Mouse (Mus musculus): ENCODE data around the gene Casp9. TPM values are rescaled to one million over a fixed set of nuclear protein-coding genes. Genes with fewer than 3 reads are reported as not detected.
"Not testable (repeated sequence)": the region's sequence is repeated elsewhere in the genome, so short reads cannot be mapped to it uniquely, and the experiment has no call there.

Gene Casp9
- total RNA-seq (2015) (14.9 and 16.3 TPM in 2 replicates), total RNA-seq (2017) (17.3 and 22.1 TPM in 2 replicates)

DNA sequence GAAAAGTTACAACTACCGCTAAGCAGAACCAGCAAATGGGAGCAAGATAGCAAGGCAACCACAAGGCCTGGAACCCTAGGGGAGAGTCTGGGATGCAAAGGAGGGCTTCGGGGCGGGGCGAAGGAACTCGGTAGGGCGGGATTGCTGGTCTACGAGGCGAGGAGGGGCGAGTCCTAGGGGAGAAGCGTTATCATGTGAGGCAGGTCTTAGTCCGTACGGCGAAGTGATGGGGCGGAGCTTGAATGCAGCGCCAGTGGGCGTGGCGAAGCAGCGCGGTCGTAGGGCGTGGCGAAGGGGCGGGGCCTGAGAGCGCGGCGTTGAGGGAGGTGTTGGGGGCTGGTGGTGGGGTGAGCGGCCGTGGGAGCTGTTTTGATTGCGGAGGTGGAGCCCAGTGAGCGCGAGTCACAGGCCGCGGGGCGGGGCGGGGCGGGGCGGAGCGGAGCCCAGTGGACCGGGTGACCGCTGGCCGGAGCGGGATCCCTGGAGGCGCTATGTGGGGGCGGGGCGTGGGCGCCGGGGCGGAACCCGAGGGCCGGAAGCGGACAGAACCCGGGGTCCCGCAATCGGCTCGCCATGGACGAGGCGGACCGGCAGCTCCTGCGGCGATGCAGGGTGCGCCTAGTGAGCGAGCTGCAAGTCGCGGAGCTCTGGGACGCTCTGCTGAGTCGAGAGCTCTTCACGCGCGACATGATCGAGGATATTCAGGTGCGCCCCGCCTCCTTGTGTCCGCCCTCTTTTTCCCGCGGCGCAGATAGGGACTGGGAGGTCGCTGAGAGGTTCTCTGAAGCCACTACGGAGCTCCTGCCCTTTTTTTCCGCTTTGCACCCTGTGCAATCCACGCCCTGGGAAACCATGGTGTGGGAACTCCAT lies at the start of gene Casp9:
Gene Casp9, plus strand, starts transcription at position 331 of the 870 bp plus-strand sequence.
- peak; percentile 70 for ATAC-seq (ENCODE audit: poor library complexity, severe bottlenecking)

DNA sequence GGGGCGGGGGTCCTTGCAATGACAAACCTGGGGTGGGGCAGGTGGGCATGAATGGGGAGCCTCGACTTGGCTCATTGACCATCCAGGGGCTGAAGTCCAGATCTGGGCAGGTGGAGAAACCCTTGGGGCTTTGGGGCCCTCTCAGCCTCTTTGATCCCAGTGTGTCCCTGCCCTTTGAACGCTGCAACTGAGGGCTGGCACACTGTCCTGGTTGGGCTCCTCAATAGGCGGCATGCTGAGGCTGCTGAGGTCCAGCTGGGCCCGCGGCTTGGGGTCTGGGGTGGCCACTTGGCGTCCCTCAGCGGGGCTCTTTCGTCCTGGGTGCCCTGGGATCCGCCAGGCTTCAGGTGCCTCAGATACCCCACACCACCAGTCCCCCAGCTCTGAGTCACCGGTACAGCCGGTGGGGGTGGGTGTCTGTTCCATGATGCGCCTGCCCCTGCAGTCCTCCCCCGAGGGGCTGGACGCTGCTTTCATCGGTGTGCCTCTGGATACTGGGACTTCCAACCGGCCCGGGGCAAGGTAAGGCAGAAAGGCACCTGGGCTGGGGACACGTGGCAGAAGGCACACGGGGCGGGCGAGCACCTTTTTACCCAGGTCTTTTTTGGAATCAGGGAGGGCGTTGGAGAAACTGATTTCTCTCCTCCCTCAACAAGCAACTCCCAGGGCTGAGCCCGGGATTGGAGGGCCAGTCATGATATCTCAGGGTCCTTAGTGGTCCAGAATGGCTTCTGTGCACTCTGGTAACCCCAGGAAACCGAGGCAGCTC lies 46.6 kb upstream of the Casp9 start, which contains the start of gene Agmat:
Gene Agmat, plus strand, starts transcription at position 95 of the 769 bp plus-strand sequence.
- ATAC-seq (ENCODE audit: poor library complexity, severe bottlenecking): no peak

DNA sequence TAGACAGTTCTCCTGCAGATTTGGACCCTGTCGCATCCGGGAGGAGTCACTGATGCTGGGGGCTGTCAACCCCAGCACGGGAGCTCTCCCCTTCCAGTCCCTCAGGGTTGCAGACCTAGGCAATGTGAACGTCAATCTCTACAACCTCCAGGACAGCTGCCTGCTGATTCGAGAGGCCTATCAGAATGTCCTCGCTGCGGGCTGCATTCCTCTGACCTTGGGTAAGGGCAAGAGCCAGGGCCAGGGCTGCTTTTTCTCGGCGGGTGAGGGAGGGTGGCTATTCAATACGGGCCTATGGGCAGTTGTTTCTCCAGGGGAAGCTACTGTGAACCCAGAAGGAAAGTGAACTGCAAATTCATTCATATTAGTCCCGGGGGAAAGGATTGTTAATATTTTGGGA lies 43.9 kb upstream of the Casp9 start:
- no peak for ATAC-seq (ENCODE audit: poor library complexity, severe bottlenecking)

DNA sequence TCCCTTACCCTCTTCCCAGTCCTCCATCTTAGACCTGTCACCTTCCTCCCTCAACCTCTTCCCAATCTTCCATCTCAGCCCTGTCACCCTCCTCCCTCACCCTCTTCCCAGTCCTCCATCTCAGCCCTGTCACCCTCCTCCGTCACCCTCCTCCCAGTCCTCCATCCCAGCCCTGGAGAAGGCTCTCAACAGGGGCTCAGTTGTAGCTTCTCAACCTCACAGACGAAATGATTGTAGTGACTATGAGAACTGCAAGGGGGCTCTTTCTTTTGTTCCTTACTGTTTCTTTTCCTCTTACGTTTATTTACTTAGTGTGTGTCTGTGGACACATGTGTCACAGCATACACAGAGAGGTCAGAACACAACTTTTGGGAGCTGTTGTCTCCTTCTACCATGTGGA lies 42.6 kb upstream of the Casp9 start:
- no peak for ATAC-seq (ENCODE audit: poor library complexity, severe bottlenecking)

DNA sequence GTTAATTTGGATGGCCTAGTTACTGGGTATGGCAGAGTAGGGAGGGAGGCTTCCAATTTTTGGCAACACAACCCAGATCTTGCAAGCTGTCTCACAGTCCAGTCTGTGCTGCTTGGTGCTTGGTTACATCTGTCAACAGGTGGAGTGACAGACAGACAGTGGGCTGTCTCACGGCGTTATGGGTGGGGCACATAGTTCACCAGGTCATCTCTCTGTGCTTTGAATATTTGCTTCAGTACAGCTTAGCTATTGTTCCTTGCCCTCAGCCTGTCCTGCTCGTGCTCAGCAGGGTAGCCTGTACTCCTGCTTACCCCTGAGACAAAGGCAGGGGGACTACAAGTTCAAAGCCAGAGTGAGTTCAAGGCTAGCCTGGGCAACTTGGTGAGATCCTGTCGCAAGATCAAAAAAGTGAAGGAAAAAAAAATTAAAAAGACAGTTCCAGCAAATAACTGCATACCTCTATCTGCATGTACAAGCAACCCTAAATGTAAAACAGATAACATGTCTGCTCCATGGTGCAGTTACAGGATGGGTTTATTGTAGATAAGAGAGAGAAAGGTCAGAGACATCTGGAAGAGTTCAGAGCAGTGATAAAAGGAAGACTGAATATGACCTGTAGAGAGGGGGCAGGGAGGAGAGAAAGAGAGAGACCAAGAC lies 41.9 kb upstream of the Casp9 start:
- peak; percentile 54 for ATAC-seq (ENCODE audit: poor library complexity, severe bottlenecking)

DNA sequence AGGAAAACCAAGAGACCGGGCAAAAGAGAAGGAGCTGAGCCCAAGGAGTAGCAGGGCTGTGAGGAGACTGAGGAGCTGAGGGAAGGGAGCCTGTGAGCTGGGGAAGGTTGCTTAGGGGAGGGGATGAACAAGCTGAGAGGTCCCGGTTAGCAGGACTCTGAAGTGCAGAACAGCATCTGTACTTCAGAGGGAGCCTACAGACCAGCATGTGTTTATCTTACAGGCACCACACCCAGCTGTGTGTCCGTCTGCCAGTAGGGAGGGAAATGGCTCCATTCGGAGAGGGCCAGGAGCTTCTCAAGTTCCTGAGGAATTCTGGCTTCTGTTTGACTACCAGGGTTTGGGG lies 41.4 kb upstream of the Casp9 start:
- ATAC-seq (ENCODE audit: poor library complexity, severe bottlenecking): peak; percentile 35; the same call in 1 of the 2 replicates

DNA sequence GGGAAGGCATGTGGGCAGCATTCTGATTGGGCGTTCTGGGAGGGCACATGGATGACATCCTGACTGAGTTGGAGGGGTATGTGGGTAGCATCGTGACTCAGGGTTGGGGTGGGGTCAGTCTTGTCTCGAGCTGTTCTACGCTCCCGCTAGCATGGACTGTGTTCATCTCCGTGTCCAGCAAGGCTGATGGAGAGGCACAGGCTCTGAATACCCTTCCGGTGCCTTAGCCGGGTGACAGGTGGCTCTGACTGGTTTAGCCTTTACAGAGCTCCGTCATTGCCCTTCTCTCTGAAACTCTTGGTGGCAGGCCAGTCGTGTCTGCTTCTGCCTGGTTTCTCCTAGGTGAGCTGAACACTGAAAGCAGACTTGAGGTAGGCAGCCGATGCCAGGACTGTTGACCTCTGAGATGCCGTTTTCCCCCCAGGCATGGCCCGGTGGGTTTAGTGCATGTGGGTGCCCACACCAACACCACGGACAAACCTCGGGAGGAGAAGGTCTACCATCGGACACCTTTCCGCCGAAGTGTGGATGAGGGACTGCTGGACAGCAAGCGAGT lies 38.0 kb upstream of the Casp9 start:
- ATAC-seq (ENCODE audit: poor library complexity, severe bottlenecking): no peak

DNA sequence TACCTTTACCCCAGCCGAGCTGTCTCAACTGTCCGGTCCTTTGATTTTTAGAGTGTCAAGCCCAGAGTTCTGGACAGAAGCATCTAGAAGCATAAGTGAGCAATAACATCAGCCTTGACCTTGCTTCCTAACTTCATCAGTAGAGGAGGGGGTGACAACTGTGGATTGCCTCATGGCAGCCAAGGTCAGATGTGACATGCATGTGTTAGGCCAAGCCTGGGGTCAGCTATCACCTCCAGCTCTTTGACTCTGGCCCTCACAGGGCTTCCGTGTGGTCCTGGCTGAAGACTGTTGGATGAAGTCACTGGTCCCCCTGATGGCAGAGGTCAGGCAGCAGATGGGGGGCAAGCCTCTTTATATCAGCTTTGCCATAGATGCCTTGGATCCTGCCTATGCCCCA lies 36.3 kb upstream of the Casp9 start:
- no peak for ATAC-seq (ENCODE audit: poor library complexity, severe bottlenecking)

DNA sequence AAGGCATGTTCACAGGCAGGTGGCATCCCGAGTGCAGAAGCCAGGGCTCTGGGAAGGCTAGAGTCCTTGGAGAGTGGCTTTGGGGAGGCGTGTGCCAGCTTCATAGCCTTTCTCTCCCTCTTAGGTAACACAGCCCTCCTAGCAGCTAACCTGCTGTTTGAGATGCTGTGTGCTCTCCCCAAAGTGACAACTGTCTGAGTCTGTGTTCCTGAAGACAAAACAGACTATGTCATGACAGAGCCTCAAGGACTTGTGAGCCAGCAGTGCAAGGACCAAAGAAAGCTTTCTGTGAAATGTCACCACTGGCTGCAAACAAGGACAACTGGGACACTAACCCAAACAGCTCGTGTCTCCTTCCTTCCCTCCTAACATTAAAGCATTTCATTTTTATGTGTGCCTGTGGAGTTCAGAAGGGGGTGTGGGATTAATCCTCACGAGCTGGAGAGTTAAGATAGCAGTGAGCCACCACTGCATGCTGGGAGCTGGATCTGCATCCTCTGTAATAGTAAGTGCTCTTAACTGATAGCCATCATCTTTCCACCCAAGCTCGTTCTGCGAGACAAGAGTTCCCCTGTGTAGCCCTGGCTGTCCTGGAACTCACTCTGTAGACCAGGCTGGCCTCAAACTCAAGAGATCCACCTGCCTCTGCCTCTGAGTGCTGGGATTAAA lies 34.4 kb upstream of the Casp9 start:
- ATAC-seq (ENCODE audit: poor library complexity, severe bottlenecking): no peak

DNA sequence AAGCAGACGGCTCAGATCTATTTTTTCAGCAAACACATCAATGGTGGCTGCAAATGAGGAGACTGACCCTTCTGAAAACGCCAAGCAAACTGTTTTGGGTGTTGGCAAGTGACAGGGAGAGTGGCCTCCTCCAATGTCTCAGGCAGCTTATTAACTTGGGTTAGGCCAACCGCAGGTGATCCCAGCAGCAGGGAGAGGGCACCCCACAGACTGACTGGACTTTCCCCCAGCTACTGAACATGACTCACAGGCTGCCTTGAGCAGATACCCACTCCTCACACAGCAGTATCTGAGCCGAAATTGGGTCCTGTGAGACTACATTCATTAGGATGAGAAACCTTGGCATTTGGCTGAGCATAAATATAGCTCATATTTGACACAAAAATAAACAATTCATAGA lies 32.5 kb upstream of the Casp9 start:
- no peak for ATAC-seq (ENCODE audit: poor library complexity, severe bottlenecking)

DNA sequence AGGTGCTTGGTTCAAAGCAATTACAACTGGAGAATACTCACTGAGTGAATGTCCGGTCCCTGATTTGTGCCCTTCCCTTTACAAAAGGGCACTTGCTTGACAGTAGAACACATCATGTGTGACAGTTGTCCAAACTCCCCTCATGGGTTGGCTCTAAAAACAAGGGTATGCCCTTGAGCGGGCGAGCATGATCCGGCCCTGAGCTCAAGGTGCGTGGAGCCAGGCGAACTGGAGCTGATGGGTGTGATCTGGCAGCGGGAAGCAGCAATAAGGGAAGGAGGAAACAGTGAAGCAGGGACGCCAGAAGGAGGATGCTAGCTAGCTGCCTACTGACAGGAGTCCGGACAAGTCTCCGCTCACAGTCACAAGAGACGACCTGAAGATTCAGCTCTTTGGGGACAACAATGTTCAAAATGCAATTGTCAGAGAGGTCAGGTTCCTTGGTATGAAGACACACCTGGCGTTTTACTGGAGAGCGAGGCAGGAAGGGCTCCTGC lies 31.3 kb upstream of the Casp9 start:
- no peak for ATAC-seq (ENCODE audit: poor library complexity, severe bottlenecking)

DNA sequence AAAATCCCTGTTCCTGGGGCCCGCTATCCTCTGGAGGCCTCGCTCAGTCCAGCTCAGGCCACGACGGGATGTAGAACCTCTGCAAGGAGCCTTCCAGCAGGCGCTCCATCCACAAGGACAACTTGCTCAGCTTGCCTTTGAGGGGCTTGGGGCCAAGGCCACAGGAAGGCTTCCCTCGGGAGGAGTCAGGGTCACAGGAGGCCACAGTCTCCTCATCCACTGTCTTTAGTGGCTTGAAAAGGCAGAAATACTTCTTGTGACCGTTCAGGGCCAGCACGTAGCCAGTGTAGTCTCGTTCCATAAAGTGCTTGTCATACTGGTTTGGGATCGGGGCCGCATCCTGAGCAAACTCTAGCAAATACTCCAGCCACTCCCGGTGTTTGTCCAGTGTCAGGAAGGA lies 29.9 kb upstream of the Casp9 start:
- no peak for ATAC-seq (ENCODE audit: poor library complexity, severe bottlenecking)

DNA sequence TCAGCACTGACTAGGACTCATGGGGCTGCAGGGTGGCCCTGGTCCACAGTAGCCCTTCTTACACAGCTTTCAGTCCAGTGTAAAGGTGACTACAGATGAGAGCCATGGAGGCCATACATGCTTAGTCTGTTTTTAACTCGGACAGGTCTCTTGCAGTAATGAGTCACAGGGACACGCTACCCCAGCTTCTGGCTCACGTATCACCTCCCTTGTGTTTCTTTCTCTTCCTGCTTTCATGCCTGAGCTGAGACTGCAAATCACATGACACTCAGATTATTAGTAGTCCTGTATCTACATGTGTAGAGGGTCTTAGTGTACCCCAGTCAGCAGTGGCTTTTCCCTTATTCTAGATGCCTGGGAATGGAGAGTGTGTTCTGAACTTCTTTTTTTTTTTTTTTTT lies 28.4 kb upstream of the Casp9 start:
- no peak for ATAC-seq (ENCODE audit: poor library complexity, severe bottlenecking)

DNA sequence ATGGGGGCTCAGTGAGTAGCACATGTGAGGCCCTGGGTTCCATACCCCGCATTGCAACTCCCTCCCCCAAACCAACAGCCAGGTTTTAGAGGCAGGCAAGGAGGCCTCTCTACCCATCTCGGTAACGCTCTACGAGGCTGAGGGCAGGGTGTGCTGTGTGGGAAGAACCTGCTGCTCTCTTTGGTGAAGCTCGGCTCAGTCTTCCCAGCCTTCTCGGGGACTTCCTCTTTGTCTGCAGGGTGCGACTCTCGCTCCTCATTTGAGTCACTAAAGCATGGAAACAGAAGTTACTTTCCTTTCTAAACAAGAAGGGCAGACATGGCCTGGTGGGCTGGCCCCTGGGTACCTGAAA lies 27.1 kb upstream of the Casp9 start:
- peak; percentile 82 for ATAC-seq (ENCODE audit: poor library complexity, severe bottlenecking)

DNA sequence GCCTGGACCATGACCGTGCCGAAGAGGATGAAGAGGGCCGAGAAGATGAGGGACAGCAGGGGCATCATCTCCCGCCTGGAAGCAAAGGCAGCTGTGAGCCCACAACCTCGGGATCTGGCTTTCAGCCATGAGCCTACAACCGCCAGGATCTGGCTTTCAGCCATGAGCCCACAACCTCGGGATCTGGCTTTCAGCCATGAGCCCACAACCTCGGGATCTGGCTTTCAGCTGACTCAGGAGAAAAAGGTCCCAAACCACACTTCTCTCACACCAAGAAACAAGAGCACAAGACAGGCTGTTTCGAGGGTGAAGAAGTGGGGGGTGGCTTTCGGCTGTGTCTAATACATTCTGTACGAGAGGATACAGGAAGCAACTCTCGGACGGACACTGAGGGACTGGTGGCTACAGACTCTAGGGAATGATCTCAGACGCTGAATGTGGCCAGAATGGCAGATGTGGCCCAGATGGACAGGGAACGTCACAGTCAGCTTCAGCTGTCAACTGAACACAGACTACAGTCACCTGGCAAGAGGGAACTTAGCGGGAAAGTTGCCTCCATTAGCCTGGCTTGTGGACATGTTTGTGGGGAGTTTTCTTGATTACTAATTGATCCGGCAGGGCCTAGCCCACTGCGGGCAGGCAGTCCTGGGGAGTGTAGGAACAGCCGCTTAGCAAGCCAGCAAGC lies 26.6 kb upstream of the Casp9 start:
- no peak for ATAC-seq (ENCODE audit: poor library complexity, severe bottlenecking)

DNA sequence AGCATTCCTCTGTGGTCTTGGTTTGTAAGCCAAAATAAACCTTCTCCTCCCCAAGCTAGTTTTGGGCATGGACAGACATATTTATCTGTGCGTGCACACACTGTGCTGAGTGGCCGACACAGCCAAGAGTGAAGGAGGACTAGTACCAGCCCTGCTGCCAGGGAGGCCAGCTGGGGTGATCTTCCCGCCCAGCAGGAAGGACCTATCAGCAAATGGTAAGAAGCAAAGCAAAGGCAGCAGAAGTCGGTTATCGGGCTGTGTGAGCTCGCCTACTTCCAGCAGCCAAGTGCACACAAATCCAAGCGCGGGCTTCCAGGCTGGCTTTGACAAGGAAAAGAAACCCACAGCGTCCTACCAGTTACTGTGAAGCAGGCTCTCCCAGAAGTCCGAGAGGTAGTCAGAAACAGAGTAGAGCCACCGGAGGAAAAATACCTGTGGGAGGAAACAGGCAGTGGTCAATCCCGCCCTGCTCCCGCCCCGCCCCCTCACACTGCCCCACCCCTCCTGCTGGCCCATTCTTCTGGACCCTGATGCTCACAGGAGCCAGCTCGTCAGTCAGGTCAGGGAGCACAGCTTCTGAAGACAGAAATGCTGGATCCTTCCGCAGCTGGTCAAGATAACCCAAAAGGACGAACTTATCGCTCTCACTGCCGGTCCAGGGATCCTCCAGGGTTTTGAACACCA lies 25.9 kb upstream of the Casp9 start:
- no peak for ATAC-seq (ENCODE audit: poor library complexity, severe bottlenecking)

DNA sequence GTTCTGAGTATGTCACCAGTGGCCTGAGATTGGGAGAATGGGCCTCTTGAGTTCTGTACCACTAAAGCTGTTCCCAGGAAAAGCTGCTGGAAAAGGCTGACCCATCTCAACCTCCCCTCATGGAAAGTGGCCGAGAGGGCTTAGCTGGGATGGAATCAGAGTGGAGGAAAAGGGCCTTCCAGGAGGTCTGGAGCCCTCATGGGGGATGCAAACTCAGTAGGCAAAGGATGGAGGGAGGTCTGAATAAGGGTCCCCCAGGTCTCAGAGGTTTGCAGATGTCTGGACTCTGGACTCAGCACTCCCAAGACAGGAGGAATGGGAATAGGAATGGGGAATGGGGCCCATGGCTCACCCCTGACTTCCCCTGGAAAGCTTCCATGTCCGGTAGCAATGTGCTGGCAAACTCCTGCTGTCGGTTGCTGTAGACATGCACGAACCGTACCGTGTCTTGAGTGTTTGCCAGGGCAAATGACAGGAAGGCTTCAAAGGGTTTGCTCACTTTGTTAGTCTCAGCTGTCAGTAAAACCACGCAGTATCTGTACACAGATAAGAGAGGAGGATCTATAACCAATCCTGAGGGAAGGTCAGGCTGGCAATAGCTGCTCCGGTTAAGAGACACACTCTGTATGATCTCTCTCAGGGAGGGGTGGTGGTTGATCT lies 23.8 kb upstream of the Casp9 start:
- ATAC-seq (ENCODE audit: poor library complexity, severe bottlenecking): no peak

DNA sequence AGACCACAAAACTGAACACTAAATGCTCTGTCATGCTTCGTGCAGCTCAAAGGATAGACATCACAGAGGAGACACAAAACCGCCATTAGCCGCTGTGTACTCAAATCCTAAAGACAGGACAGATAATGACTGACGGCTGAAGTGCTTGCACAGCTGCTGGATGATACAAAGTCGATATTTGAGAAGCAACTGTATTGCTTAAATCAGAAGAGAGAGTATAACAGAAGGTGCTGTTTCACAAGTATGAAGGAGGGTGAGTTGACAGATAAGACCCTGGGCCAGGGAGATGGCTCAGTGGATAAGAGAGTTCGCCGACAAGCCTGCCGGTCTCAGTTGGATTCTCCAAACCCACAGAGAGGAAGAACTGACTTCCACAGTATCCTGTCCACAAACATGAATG lies 21.6 kb upstream of the Casp9 start:
- no peak for ATAC-seq (ENCODE audit: poor library complexity, severe bottlenecking)

DNA sequence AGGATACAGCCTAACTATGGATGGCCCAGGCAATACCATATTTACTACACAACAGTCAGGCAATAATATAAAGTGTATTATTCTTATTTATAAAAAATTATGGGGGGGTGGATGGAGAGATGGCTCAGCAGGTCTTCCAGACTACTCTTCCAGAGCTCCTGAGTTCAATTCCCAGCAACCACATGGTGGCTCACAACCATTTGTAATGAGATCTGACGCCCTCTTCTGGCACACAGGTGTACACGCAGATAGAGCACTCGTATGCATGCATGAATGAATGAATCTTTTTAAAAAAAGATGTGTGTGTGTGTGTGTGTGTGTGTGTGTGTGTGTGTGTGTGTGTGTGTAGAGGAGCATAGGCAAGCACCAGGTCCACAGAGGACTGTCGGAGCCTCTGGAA lies 20.4 kb upstream of the Casp9 start:
- ATAC-seq (ENCODE audit: poor library complexity, severe bottlenecking): not testable (repeated sequence)
